Mouse (Mus musculus) thymus, adult 2 months (tissue): ENCODE measurements around the gene Peg10.

Source experiments
- CTCF ChIP-seq: fragments of 200-500 bp; IDR thresholded peaks from 2 replicates; pipeline ENCODE4 v1.5.1; 2012; ENCODE audit warnings: mild to moderate bottlenecking, control low read depth, low read length, moderate library complexity, borderline replicate concordance; ENCODE audit not compliant: control insufficient read depth, poor library complexity, insufficient read depth; ENCODE audit errors: extremely low read depth
- POLR2A ChIP-seq: fragments of 200-500 bp; IDR thresholded peaks from 2 replicates; pipeline ENCODE4 v1.6.1; 2012; ENCODE audit warnings: mild to moderate bottlenecking, low read length, control low read depth, moderate library complexity; ENCODE audit not compliant: control insufficient read depth, poor library complexity, insufficient read depth; ENCODE audit errors: extremely low read depth

GRCm38 (mm10) chr6:4747677-4748505 lies 785 bp downstream of the Peg10 start:
- no peak for TF ChIP-seq CTCF
- TF ChIP-seq POLR2A: no peak
